Mouse (Mus musculus) layer of hippocampus, postnatal 14 days (tissue): ENCODE data around the gene Peli3. TPM values are rescaled to one million over a fixed set of nuclear protein-coding genes. Genes with fewer than 3 reads are reported as not detected.
A peak's percentile ranks its signal among the peaks of the same experiment; 100 is the strongest.
"Not testable (repeated sequence)": the region's sequence is repeated elsewhere in the genome, so short reads cannot be mapped to it uniquely, and the experiment has no call there.

Experiments used
- DNase-seq, 2 experiments: peaks; one replicate each; pipeline ENCODE4 v3.0.0; 2021 to 2022; ENCODE audit warnings: low spot score in 2 of 2, mixed read lengths in 1 of 2
- long read RNA-seq, 2 experiments: library from polyadenylated mRNA; stranded (forward); transcript quantifications; one replicate each; pipeline ENCODE4 v2.0.0; 2021
- total RNA-seq, 2 experiments: library from RNA; stranded (reverse); gene quantifications; 2 replicates each; pipeline ENCODE4 v1.2.3; 2021

Gene Peli3
- 10 to 100 TPM; 16.3 to 16.8 TPM for total RNA-seq
- long read RNA-seq, experiment 1, full-length matches to known transcripts: 7 of 21 reads
- long read RNA-seq, experiment 1, partial matches to known transcripts: 12 of 21 reads
- long read RNA-seq, experiment 1, other reads (novel, unspliced or antisense): 2 of 21 reads
- long read RNA-seq, experiment 2, full-length matches to known transcripts: 9 of 20 reads
- long read RNA-seq, experiment 2, partial matches to known transcripts: 5 of 20 reads
- long read RNA-seq, experiment 2, other reads (novel, unspliced or antisense): 6 of 20 reads

DNA sequence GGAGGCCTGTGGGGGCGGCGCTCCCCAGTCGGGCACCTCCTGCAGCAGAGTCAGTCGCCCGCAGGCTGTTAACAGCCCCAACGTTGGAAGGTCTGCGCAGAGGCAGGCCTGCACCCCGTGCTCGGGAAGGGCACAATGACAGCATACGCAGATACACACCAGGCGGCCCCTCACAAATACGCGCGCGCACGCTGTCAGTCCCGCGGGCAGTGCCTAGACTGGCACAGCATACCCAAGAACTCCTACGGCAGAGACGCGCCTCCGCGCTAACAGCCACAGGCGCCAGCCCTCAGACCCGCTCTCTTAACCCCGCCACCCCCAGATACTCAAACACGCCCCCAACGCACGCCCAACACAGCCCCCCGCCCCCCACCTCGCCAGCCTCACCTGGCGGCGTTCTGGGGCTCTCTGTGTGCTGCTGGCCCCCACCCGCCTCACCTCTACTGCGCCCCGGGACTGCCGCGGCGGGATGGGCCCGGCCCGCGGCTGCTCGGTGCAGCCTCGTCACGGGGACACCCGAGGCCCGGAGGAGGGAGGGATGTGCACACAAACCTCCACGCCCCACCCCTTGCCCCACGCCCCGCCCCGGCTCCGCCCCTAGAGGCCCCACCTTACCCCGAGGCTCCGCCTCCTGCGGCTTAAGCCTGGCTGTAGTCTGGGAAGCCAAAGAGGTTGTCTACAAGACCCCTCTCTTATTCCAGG lies at the start of gene Peli3:
TSS of gene Peli3 (minus strand) at position 577 of the 702 bp plus-strand sequence.
- peak; percentile 65 to 76 for DNase-seq

DNA sequence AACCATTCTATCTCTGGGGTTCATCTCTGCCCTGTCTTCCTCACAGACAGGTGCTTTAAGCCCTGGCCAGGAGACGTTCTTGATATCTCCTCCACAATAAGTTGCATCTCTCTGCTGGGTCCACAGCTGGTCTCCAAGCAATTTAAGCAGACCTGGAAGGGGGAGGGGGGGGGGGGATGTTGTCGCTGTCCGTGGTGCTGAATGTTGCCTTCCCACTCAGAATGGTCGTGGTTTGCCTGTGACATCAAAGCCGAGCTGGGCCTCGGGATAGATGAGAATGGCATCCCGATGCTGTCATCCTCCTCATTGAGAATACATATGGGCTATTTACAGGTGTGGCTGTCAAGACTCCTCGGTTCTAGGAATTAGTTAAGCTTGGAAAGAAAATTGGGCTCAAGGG lies 49.4 kb upstream of the Peli3 start:
- DNase-seq: no peak

DNA sequence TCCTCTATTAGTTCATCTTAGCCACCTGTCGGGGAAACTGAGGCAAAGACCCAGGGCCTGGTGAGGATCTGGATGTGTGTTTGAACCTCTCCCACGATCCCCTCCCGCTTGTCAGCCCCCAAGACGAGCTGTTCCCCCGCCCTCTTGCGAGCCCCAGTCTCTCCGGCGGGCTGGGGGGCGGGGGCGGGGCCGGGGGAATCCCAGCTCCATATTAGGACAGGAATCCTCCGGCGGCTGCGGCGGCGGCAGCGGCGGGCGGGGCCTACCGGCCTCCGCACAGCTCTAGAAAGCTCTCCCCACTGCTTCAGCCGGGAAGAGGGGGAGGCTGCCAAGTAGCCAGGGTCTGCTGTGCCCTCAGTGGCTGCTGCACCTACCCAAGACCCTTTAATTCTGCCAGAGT lies 47.8 kb upstream of the Peli3 start:
- peak in 1 of 2 experiments; percentile 44 for DNase-seq

DNA sequence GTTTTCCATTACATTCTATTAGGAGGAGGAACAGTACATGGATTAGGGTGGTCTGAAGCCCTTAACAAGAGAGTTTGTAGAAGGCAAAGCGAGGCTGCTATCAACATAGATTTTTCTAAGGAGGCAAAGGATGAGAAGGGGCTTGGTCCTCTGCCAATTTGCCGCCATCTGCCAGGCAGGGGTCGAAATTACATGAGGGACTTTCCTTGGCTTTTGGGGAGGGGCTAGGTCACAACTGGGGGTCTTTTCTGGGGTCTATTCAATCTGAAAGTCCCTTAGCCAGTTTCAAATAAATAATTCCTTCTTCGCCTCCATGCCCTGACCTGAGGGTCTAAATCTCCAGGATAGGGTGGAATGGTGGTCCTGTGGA lies 47.3 kb upstream of the Peli3 start, which contains the start of gene Npas4:
TSS of gene Npas4 (minus strand) at position 61 of the 370 bp plus-strand sequence.
- DNase-seq: no peak

DNA sequence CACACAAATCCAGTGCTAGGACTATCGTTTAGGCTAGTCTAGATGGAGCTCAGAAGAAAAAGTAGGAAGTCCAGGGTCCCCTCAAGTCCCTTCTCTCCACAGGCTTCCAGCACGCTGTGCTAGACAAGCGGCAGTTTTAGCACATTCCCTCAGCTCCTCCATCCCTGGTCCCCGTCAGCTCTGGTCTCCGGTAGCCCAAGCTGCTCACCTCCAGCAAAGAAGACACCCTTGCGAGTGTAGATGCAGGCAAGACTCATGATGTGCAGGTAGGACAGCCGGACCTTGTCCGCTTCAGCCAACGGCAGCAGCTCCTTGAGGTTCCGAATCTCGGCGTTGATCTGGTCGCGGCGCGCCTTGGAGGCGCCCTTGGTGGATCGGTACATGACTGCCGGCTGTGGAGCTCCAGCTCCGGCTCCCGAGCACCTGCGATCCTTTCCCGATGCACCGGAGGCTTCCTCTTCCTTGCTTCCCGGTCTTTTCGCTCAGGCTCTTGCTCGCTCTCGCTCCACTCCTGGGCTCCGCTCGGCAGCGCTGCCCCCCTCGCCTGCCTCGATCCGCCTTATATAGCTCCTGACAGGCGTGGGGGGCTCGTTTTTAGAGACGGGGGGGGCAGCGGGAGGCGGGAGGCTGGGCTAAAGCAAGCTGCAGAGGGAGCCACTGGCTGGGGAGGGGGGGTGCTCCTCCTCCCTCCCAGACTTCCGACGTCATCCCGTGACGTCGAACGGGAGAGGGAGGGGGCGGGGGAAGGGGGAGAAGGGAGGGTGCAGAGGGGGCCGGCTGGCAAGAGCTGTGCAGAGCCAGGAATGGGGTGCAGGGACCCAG lies 46.7 kb upstream of the Peli3 start:
- DNase-seq: peak; percentile 75 to 78

DNA sequence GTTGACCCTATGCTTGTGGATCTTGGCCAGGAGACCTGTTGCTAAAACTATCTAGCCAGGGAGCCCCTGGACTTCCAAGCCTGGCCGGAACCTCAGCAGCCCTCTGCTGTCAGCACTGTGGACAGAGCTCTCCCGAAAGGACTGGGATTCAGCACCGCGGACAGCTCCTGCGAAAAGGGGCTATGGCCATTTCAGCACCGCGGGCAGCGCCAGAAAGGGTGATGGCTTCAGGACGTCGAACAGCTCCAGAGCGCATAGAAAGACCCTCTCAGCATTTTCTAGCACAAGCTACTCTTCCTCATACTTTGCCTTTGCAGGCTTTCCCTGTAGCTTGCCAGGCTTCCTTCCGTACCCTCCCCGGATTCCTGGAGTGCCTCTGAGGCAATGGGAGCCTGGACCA lies 46.1 kb upstream of the Peli3 start:
- DNase-seq: peak; percentile 77 to 79

DNA sequence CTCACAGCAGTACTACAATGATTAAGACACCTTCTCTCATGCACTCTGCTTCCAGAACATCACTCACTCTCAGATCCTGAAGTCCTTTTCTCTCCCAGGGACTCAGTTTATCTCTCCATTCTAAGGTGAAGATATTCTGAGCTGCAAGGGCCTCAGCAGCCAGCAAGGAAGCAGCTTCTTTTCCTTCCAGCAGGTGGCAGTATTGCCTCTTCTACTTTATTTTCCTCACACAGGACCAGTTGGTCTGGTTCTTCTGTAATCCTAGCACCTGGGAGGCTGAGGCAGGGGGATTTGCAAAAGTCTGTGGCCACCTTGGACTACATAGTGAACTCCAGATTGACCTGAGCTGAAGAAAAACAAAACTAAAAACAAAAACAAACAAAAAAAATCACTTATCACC lies 38.8 kb upstream of the Peli3 start:
- peak in 1 of 2 experiments; percentile 79 for DNase-seq

DNA sequence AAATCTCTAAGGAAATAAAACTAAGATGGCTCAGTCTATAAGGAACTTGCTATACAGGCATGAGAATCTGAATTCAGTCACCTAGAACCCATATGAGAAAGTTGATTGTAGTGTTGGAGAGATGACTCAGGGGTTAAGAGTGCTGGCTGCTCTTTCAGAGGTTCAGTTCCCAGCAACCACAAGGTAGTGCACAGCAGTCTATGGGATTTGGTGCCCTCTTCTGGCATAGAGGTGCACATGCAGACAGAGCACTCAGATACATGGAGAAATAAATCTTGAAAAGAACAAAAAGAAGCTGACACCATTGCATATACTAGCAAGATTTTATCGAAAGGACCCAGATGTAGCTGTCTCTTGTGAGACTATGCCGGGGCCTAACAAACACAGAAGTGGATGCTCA lies 25.3 kb upstream of the Peli3 start:
- no peak for DNase-seq

DNA sequence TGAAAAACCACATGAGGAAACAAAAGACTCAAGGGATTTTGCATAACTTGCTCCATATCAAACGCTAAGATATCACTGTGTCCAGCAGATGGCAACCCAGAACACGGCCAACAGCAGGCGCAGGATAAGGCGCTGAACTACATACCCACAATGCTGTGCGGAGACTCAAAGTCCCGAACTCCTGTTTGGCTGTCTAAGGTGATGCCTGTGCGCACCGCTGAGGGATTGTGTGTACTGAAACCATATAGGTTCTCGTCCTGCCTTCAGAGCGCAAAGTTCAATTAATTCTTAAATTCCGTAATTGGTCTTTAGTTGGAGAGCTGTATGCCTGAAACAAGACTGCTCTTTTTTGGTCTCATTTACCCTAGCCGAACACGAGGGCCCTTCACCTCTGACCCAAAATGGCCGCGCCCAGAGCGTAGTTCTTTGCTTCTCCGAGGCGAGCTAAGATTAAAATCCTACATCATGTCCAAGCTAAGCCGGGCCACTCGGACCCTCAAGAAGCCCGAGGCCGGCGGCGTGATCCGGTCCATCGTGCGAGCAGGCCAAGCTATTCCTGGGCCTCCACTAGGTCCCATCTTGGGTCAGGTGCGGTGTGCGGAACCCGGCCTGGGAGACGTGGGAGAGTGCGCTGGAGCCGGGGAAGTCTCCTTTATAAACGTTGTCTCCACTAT lies 19.1 kb upstream of the Peli3 start, which contains the start of gene Mrpl11:
TSS of gene Mrpl11 (plus strand) at position 220 of the 674 bp plus-strand sequence.
- peak; percentile 92 to 95 for DNase-seq

DNA sequence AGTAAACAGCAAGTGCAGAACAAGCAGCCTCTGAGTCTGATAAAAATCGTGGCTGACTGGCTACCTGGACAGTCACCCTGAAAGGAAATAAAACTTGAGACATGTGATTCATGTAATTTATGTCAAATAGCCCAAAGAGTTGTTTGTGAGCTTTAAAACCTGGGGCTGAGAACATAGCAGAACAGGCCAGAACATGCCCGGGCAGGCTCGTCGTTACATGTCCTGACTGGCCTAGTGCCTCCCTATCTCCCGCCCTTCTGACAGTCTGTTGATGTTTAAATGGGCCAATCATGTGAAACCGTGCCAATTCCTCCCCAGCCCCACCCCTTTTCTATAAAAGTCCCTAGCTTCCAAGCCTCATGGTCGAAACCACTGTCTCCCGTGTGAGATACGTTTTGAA lies 5.7 kb upstream of the Peli3 start:
- DNase-seq: not testable (repeated sequence)

DNA sequence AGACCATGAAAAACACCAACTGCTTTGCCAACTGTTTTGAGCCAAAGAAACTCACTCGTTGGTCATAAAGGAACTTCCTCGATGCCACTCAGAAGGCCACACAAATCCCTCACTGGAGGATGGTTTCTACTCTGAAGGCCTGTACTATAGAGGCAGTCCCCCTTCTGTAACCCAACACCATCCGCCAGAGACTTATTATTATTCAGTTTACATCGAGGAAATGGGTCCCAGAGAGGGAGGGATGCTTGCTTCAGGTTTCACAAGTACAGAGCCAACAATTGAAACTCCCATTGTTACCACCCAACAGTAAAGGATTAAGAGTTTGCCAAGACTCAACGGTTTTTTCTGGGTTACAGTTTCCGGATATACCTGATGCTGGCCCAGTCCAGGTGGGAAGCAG lies 2.6 kb upstream of the Peli3 start:
- DNase-seq: no peak

DNA sequence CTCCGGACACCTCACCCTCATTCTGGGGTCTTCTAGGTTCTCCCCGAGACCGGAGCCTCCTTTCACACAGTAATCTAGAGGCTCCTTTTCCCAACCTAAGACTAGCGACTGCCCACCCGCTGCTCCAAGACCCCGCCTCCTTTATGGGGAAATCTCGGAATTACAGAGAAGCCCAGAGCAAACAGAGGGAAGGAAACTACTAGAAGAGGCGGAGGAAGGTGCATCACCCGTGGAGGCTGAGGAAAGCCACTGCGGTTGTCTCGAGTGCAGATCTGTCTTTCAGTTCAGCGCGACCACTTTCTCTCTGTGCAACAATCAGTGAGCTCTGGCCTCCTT lies 294 bp upstream of the Peli3 start:
- DNase-seq: no peak

DNA sequence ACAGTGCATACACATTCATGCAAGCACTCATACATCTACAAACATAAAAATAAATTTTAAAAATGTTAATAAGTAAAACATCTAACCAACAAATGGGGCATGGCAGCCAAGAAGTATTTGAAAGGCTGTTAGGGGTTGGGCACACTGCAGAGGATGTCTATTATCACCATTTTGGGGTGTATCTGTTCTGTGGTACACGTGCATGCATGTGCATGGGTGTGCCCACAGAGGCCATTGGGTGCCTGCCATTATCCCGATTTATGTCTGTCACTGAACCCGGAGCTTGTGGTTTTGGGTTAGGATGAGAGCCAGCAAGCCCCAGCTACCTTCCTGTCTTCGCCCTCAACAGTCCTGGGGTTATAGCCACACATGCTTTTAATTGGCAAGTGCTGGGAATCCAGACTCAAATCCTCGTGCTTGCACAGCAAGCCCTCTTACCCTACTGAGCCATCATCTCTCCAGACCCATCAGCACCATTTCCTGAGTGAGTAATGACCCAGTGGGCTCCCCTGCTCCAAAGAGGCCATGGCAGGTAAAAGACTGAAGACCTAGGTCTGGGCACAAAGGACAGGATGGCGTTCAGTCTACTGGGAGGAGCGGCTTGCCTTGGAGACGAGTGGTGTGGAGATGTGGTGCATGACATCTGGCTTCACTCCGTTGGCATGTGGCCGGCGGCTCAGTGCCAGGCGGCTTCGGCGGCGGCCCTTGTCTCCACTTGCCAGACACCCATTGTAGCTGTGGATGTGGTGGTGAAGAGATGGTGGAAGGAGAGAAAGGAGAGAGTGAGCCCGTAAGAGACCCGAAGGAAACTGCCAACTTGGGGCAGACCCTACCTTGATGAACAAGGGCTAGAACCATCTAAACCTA lies 5.2 kb downstream of the Peli3 start:
- no peak for DNase-seq

DNA sequence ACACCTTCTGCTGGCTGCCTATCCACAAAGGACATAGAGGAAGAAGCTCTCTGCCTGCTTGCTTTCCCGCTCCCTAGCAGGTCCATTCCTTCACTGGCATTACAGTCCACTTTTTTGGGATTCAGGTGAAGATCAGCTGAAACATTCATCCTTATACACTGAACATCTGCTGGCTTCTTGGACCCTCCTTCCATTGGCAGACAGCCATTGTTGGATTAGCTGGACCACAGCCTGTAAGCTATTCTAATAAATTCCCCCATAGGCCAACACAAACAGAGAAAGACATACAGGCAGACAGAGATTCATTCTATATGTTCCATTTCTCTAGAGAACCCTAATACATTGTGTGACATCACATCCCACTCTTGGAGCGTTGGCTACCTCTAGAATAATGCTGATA lies 6.0 kb downstream of the Peli3 start:
- DNase-seq: no peak

DNA sequence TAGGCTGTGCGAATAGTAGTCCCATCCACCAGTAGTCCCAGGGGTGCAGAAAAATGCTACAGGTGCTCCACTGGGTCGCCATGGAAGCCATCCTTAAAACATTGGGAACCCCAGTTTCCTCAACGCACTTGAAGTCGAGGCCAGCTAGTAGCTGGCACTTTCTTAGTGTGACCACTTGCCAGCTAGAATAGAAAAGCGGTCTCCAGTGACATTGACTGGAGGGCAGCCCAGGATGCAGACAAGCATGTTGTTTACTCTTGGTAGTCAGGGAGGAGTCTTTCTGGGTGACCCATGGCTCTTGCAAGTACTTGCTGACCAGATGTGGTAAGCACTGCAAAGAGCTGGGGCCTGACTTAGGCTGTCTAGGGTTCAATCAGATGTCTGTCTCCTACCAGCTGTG lies 14.1 kb downstream of the Peli3 start:
- DNase-seq: peak in 1 of 2 experiments; percentile 49

DNA sequence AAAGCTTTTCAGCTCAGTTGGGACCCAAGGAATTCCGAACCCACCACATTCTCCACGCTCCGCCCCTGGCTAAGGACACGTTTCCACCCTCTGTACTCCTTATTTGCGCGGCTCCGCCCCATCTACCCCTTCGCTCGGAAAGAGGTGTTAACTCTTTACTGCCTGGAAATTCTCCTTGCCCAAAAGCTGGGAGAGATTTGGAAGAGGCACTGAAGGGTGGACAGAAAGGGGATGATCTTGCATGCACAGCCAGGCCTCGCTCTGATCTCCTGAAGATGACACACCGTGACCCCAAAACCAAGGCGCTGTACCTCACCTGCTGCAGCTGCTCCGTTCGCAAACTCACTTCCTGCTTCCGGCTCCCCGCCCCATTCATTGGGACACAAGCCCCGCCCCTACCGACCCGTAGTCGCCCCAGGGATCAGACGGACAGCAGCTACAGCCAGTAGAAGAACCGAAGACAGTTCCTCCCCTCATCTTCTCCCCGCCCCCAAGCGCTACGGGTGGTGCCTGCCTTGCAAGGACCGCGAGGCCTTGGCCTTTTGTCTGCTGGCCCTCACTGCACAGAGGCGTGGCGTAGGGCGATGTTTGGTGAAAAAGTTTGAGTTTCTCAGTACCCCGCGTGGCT lies 14.9 kb downstream of the Peli3 start, which contains the start of gene Dpp3:
TSS of gene Dpp3 (minus strand) at position 384 of the 628 bp plus-strand sequence.
- DNase-seq: peak; percentile 98

DNA sequence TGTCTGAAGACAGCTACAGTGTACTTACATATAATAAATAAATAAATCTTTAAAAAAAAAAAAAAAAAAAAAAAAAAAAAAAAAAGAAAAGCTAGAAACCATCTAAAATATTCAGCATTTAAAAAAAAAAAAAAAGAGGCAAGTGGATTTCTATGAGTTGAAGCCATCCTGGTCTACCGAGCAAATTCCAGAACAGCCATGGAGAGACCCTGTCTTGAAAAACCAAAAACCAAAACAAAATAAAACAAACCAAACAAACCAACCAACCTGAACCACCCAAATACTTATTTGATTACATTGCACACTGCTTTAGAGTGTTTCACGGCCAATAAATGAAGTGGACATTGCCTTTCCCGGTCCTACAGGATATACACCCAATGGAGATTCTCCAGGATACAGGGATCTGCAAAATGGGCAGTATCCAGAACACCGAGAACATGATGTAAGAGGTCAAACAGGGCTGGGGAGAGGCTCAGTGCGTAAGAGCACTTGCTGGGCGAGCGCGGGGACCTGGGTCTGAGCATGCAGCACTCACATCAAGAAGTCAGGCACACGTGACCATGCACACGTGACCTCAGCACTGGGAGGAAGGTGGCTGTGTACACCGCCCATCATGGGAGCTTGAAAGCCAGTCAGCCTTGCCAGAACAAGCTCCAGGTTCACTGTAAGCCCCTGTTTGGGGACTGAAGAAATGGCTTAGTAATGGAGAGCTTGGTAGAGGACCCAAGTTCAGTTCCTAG lies 17.6 kb downstream of the Peli3 start:
- no peak for DNase-seq

DNA sequence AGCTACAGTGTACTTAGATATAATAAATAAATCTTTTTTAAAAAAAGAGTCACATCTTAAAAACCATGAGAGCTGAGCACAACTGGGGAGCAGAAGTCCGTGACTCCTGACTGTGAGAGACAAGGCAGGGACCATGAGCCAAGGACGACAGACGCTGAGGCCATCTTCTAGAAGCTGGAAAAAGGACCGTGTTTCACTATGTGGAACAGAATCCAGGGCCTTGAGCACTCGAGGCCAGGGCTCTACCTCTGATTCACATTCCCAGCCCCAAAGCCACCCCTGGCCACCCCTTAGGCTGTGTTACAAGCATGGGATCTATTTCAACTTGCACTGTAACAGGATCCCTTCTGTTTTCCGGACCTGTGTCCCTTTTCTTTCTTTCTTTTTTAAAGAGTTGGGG lies 23.3 kb downstream of the Peli3 start:
- DNase-seq: no peak

DNA sequence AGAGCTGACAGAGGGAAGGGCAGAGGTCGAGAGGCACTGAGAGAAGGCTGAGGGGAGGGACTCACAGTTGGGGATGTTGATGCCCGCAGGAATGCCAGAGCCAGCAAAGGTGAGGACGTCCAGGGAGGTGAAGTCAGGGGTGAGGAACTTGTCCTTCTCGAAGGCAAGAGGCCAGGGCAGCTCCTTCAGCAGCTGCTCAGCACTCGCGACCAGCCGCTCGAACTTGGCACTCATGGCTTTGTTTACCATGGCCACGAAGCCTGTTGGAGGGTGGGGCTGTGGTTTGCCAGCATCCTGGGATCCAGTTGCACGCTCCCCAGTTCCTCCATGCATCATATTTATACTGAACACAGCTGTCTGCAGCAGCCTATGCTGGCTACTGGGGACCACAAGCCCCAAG lies 26.1 kb downstream of the Peli3 start:
- DNase-seq: no peak
